Mouse (Mus musculus): ENCODE measurements around the gene Dmc1. TPM values are rescaled to one million over a fixed set of nuclear protein-coding genes. Genes with fewer than 3 reads are reported as not detected.

Dmc1 gene
- total RNA-seq, 2 experiments from 2014 or later, result 3.5 to 4.0 TPM

DNA sequence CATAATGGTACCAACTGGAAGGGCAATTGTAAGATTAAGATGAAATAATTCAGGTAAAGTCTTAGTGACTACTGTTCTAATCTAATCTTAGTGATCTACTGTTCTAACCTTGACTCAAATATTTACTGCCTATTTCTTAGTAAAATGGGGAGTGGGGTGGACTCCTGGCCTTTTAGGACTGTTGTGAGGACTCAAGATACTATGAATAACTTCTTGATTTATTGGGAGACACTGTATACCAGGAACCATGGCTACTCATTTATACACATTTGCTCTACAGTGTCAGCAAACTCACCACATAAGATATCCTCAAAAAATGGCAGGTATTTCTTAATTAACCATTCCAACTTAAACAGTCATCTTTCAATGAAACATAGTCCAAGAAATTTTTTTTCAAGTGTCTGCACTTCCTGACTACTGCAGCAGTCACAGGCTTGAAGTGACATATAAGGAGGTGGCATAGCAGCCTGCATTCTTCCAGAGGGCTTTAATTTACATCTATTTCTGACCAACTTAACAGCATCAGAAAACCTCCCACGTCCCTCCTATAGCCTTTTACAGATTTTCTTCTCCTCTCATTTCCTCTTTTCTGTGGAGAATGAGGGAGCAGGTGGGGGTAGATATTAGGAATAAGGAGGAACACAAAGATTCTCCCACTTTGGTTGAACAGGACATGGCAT lies 29.2 kb downstream of the Dmc1 start:
- ATAC-seq (replicated peaks; ENCODE audit: poor library complexity), result no peak

DNA sequence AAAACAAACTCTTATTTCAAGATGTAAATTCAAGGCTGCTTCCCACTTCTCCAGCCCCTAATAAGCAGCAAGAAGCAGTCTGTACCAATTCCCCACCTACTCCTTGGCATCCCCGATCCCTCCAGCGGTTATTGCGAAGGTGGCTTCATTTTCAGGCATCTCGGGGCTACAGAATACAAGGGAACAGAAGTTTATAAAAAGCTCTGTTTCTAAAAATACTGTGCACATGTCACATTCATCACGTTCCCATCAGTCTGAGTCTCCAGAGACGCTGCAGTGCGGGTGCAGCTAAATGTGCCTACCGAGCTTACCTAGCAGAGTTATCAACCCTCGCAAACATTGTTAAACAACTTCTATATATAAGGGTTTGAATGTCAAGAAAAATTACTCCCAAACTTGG lies 42.5 kb downstream of the Dmc1 start:
- ATAC-seq (replicated peaks; ENCODE audit: poor library complexity), result no peak

DNA sequence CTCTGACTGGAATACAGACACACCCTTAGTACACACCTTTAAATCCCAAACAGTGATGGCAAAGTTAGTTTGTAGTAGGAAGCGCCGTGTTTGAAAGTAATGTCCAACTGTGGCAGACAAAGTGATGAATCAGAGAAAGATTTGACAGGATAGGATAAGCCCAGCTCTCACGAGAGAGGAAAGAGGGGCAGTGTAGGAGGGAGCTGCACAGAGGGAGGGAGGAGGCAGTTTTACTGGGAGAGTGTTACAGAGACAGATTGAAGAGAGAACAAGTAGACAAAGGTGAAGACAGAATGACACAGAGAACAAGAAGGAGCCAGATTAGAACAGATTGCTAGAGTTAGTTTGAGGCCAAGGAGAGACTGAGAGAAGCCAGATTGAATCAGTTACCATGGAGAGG lies 45.3 kb downstream of the Dmc1 start:
- ATAC-seq (replicated peaks; ENCODE audit: poor library complexity), result no peak

DNA sequence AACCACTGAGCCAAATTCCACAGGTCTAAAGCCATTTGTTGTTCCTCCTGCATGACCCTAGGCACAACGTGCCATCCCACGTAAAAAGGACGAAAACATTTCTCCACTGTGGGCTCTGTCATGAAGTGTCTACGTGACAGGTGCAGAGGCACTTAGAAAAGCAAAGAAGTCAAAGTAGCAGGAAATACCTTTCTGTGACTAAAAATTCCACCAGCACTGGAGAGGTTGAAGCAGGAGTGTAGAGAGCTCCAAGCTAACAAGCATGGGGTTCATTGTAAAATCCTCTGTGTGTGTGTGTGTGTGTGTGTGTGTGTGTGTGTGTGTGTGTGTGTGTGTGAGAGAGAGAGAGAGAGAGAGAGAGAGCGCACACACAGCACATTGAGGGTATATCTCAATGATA lies 52.3 kb downstream of the Dmc1 start:
- ATAC-seq (replicated peaks; ENCODE audit: poor library complexity), result no peak

DNA sequence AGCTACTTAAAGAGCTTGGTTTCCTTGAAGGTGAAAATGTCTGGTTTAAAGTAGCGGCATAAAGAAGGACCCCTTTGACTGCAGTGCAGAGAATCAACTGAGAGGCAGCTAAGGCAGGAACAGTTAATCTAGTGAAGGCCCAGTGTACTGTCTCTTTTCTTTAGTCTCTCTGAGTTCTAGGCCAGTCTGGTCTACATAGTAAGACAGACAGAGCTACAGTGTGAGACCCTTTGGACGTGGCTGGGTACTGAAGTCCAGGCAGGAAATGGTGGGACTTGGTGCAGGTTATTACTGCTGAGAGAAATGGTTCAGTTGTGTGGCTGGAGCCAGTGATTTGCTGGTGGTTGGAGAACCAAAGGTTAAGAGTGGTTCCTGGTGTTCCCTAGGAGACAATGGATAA lies 56.7 kb downstream of the Dmc1 start:
- ATAC-seq (replicated peaks; ENCODE audit: poor library complexity), result no peak

DNA sequence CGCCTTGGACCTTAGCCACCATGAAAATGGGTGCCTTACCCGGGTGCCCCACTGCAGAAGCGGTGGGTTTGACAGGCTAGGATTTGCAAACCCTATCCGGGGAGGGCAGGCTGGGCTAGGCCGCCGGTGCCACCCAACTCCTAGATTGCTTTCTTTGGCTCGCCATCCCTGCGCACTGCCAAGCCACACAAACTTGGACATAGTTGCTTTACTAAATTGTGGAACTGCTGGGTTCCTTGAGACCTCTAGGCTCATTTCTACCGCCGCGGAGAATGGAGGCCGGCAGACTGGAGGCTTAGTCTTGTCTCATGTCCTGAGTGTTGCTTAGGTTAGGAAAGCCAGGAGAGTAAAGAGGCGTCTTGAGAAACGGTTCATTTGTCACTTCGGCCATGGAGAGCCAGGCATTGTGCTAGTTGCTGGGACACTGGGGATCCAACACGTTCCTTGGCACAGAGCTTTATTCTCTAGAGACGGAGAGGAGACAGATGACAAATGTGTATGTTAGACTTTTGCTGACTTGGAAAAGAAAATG lies 57.6 kb downstream of the Dmc1 start:
- ATAC-seq (replicated peaks; ENCODE audit: poor library complexity), result no peak

DNA sequence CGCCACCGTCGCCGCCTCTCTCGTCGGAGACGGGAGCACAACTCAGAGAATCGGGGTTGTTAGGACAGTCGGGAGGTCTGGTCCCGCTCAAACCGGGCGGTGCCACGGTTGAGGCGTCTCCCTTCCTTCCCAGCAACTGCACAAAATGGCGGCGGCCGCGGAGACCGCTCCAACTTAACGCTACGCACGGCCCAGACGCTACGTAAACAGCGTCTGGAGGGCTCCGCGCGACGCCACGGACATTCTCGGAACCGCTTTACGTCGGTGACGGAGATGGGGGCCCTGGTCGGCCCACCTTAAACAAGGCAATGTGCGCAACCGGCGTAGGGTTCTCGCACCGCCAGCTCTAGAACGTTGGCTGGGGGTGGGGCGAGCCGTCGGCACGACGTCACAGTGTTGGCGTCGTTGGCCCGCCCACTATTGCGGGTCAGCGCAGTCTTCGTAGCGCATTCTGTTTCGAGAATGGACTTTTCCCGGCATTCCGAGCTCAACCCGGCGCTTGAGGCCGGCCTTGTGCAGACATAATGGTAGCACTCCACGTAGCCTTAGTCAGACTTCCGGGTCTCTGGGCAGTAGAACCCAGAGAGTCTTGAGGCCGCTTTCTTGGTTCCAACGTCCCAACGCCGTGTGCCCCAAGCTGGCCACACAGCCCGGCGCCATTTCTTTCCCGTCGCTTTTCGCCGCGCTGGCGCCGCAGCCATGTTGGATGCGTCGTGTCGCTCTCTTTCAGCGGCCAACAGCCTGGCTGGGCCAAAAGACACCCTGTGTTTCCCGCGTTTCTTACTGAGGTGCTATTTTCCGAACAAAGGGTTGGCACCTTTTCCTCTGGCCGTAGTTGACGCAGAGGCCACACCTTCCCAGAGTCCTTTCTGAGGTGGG lies 58.3 kb downstream of the Dmc1 start, which contains the start of gene Ddx17:
Gene Ddx17 (minus strand): TSS at position 332 of the 879 bp plus-strand sequence.
- ATAC-seq (replicated peaks; ENCODE audit: poor library complexity), result peak; percentile 95

DNA sequence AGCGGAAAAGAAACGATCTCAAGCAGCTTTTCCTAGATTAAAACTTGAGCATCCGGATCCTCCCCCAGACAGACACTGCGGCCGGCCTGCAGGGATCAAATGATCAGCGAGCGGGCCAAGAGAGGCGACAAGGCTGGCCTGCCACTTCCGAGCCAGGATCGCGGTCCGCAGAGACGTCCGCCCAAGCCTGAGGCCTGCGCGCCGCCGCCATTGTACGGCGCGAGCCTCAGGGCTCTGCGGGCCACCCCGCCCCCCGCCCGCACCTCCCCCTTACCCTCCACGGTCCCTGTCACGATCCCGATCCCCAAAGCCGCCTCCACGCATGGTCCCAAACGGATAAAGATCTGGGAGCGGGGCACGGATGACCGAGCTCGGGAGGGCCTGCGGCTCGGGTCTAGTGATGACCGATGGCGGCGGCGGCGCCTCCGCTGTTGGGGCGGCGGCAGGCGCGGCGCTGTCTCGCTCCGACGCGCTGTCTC lies 58.9 kb downstream of the Dmc1 start:
- peak; percentile 14; the same call in 1 of the 2 replicates for ATAC-seq (replicated peaks; ENCODE audit: poor library complexity)

DNA sequence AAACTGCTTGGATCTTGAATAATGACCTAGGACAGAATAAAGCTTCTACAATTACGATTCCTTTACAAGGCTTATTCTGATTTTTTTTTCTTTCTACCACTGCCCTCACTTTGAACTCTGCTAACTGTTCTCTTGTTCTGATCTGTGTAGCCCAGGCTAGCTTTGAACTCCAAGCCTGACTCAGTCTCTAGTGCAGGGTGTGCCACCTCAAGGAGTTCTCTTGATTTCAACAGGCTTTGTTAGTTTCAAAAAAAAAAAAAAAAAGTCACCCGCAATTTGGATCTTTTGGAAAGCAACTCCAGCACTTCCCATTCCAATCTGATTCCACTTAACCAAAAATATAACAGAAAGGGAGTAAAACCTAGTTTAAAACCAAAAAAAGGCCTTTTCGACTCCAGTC lies 59.4 kb downstream of the Dmc1 start:
- no peak for ATAC-seq (replicated peaks; ENCODE audit: poor library complexity)

DNA sequence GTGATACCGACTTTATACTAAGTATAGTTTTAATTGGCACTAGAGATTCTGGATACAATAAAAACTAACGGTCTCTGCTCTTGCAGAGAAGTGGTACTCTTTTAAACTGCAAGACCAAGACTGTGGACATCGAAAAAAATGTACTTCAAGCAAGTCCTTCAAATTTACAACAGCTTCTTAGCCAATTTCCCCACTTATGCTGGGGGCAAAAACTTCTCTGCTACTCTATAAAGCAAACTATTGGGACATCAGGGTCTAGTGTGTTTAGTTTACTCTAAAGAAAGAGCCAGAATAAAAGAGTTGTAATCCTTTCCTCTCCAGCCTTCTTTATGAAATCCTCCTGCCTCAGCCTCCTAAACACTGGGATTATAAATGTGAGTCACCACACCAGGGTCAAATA lies 60.9 kb downstream of the Dmc1 start:
- ATAC-seq (replicated peaks; ENCODE audit: poor library complexity), result no peak

DNA sequence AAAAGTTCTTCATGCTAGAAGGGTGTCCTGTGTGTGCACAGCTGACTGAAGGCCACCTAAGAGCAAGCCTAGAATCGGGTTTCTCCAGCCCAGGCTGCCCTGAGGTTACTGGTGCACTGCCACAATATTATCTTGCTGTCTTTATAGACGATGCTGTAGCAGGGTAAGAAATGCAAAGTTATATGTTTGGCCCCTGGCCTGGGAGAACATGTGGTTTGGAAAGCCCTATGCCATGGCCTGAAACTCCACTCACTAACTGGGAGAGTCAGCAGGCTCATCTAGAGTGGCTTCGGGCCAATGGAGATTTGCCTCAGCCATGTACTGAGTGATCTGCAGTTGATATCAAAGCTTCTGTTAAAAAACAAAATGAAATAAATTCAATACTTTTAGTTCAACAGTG lies 71.1 kb downstream of the Dmc1 start:
- no peak for ATAC-seq (replicated peaks; ENCODE audit: poor library complexity)

DNA sequence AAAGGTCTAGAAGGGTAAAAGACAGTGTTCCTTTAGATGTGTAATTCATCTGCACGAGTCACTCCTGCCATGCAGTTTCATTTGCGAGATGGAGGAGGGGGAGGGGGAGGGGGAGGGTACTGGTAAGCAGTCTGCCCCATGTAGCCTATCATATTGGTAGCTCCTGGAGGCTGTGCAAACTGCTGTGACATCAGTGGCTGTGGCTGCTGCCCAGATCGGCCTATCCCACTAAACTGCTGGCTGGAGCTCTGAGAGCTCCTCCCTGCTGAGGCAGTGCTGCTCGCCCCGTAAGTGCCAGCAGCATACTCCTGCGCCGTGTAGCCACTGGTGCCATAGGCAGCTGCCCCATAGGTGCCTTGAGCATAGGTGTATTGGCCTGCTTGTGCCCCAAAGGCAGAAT lies 75.0 kb downstream of the Dmc1 start:
- no peak for ATAC-seq (replicated peaks; ENCODE audit: poor library complexity)

DNA sequence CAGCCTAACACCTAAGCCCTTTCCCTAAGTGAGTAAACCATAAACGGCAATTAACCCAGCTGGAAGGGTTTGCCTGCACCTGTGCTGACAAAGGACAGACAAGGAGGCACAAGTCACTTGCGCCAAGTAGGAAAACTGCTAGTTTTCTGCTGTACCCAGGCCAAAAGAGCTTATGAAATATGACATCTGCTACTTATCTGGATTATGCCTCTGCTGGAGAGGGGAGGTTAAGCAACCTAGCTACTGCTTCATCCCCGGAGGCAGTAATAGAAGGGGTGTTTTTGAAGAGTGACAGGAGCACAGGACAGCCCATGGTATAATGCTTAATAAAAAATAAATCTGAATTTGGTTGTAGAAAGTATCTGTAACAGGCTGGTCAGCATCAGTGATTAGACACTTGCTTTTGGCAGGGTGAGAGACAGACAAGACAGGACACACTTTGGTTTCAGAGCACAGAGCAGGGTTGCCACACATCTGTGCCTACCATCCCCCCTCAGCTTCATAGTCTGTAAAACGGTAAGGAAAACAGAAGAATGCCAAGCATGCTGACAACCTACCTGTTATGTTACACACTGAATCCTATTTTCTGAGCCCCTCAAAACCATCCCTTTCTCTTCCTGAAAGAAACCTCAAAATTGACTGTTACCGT lies 76.8 kb downstream of the Dmc1 start:
- ATAC-seq (replicated peaks; ENCODE audit: poor library complexity), result no peak

DNA sequence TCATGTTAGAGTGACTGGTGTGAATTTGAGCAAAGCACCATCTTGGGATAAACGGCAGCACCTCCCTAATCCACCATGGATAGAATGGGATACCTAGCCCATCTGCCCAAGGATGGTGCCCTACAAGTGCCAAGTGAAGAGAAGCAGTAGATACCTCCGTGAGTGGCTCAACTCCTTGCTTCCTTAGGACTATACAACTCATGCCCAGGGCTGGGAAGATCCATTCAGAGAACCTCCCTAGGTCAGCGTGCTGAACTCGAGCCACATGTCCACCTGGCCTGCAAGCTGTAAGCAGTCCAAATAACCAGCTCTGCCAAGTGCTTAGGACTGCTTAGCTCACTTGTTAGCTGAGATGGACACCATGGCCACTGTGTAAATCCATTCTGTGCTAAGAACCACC lies 77.7 kb downstream of the Dmc1 start:
- 0 out of 2 replicates have a peak, but pooled peaks have one; percentile 19 for ATAC-seq (replicated peaks; ENCODE audit: poor library complexity)

DNA sequence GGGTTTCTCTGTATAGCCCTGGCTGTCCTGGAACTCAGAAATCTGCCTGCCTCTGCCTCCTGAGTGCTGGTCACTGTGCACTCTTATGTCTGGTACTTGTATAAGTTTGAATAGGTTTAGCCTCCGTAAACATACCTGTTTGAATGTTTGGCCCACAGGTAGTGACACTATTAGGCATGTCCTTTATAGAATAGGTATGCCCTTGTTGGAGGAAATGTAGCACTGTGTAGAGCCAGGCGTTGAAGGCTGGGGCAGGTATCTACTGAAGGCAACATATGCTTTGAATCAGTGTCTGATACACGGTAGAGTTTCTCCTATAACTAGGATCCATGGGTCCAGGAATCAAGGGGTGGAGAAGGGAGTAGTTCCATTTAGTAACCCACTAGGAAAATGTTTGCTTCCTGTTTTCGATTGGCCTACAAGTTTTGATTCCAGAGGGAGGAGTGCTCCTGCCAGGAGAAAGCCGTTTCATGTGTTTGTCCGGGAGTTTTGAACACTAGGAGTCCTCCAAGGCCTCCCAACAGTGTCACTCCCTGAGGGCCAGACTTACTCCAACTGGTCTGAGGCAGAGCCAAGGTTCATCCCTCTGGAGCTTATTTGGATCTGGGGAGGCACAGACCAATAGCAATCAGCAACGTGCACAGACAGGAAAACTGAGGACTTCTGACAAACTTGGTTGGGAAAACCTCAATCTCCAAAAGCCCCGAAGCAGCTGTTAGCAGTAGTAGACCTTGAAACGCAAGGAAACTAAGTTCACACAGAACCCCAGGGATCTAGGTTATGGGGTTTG lies 78.7 kb downstream of the Dmc1 start:
- no peak for ATAC-seq (replicated peaks; ENCODE audit: poor library complexity)

DNA sequence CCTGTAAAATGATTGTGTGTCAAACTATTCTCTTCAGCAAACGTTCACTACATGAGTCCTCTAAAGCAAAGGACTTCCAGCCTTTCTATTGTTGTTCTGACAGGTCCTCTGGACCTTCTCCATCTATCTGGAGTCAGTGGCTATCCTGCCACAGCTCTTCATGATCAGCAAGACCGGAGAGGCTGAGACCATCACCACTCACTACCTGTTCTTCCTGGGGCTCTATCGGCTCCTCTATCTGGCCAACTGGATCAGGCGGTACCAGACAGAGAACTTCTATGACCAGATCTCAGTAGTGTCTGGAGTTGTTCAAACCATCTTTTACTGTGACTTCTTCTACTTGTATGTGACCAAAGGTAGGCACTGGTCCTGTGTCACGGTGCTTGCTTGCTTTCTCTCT lies 79.3 kb downstream of the Dmc1 start:
- no peak for ATAC-seq (replicated peaks; ENCODE audit: poor library complexity)

DNA sequence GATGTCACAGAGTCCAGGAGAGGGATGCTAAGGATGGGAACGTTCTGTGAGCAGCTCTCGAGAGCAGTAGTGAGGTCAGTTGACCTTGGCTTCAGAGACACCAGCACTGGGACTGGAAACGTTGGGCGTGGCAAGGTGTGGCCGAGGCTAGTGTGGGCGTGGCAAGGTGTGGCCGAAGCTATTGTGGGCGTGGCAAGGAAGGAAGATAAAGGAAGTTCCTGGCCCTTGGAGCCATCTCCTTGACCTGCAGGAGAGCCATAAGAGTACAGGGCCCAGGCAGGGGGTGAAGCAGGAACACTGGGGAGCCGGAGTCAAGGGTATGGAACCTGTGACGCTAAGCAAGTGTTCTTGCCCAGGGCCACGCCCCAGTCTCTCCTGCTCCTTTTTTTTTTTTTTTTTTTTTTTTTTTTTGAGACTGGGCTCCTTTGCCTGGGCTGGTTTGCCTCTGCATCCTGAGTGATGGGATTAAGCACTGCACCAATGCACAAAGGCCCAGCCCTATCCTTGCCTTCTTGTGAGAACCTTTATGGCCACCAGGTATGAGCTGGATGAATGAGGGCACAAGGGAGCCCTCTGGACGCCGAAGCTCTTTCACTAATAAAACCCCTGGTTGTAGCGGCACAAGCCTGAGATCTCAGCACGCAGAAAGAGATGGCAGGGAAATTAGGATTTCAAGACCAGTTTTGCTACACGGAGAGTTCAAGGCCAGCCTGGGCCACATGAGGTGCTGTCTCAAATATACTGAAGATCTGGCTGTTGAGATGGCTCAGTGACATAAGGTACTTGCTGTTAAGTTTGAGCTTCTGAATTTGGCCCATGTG lies 85.3 kb downstream of the Dmc1 start:
- 0 out of 2 replicates have a peak, but pooled peaks have one; percentile 11 for ATAC-seq (replicated peaks; ENCODE audit: poor library complexity)

DNA sequence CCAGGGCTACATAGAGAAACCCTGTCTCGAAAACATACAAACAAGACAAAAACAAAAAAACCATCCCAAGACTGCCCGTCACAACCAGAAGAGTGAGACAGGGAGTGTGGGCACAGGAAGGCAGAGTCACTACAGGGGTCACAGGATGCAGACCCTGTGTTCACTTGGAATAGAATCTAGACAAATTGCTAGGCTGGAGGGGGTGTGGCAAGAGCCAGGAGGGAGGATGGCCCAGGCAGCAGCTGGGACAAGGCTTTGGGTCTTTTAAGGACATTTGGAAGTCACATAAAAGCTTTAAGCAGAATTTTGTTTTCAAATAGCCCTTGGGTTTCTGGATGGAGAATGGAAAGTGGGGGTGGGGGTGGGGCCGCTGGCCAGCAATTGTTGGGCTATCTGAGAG lies 86.3 kb downstream of the Dmc1 start:
- ATAC-seq (replicated peaks; ENCODE audit: poor library complexity), result no peak

DNA sequence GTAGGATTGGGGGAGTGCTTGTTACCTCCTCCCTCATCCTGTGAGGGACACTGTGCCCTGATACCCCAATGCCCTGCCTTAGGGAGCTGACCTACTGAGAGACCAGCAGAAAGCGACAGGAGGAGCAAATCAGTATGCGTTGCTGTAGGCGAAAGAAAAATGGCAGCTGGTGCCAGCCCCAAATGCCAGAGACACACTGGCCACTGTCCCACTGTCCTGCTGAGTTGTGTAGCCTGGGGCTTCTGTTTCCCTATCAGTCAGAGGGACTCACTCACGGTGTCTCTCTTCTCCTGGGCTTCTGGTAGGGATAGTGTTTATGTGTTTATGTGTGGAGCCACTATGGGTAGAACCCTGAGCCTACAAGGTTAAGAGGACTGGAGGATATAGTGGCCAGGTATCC lies 87.2 kb downstream of the Dmc1 start:
- ATAC-seq (replicated peaks; ENCODE audit: poor library complexity), result no peak

Data from megakaryocyte progenitor cell, adult 5-6 weeks (primary cell).